In the genomic region with DNA sequence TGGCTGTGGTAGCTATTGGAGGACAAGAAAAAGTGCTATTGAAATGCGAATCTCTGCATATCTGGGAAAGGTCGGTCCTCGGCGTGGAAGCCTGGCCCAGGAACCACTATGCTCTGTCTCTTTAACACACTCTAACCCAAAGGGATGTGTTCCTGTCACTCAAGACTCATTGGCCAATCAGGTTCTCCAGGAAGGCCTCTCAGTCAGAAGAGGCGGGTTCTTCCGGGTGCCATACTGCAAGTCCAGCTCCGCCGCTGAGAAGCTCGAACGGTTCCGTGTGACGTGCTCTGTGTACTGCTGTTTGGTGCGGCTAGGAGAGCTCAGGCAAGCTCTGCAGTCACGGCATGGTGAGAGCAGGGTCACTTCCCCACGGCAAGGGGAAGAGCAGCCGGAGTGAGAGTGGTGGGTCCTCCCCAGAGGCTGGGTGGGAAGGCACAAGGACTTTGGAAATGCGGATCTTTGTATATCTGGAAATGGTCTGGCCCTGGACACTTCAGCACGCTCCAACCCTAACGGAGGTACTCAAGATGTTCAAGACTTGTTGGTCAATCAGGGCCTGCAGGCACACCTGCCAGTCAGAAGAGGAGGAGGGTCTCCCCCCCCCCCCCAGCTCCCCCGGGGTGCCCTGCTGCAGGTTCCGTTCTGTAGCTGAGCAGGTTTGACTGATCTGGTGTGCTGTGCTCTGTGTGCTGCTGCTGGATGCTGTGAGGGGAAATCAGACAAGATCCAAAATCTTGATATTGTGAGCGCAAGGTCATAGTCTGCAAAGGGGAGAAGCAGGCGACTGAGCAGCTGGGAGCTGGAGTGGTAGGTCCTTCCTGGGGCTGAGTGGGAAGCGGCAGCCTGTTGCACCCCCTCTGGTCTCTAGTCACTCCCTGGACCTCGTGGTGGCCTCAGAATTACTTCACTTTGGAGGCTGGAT, we compare ENCODE assay signal across 8 mouse cellular contexts. TPM values are rescaled to one million over a fixed set of nuclear protein-coding genes. Genes with fewer than 3 reads are reported as not detected.
DNase-seq lines count a peak whose midpoint lies in the region; ATAC-seq and TF ChIP-seq lines count a peak whose summit lies in the region.

A gene (plus strand): TSS at position 236 of the 922 bp plus-strand sequence.

- H3K4me2 ChIP-seq in embryonic facial prominence, embryonic 13.5 days, result peak within 1 kb of the TSS; percentile 94
- peak within 1 kb of the TSS; percentile 91 for H3K4me2 ChIP-seq in limb, embryonic 12.5 days
- H3K4me2 ChIP-seq in midbrain, embryonic 15.5 days, result peak within 1 kb of the TSS; percentile 96

- peaks cover 13% of the 10 kb centered on the region; the same call in 1 of the 2 replicates for H3K4me1 ChIP-seq in embryonic facial prominence, embryonic 13.5 days
- peaks cover 8% of the 10 kb centered on the region; the same call in 1 of the 2 replicates for H3K4me1 ChIP-seq in kidney, adult 2 months (ENCODE audit: control insufficient read depth, insufficient read depth, low read length)
- H3K4me1 ChIP-seq in limb, embryonic 12.5 days (replicated peaks), result peaks cover 13% of the 10 kb centered on the region
- H3K4me1 ChIP-seq in midbrain, embryonic 15.5 days, result peaks cover 19% of the 10 kb centered on the region
- H3K4me1 ChIP-seq in spleen, adult 2 months (ENCODE audit: control insufficient read depth, insufficient read depth, insufficient read length), result peaks cover 7% of the 10 kb centered on the region; the same call in 1 of the 2 replicates

- H3K4me3 ChIP-seq in embryonic facial prominence, embryonic 13.5 days, result peak within 1 kb of the TSS; percentile 88
- H3K4me3 ChIP-seq in kidney, adult 2 months (ENCODE audit: insufficient read depth, low read depth, low read length), result peak within 1 kb of the TSS; percentile 92
- H3K4me3 ChIP-seq in limb, embryonic 12.5 days (replicated peaks), result peak within 1 kb of the TSS; percentile 82
- peak within 1 kb of the TSS; percentile 97 for H3K4me3 ChIP-seq in midbrain, embryonic 15.5 days
- peak within 1 kb of the TSS; percentile 92 for H3K4me3 ChIP-seq in spleen, adult 2 months (ENCODE audit: extremely low read depth, insufficient read depth, insufficient read length)

- ATAC-seq in embryonic facial prominence, embryonic 13.5 days (ENCODE audit: insufficient number of reproducible peaks, insufficient read depth, low FRiP score, low TSS enrichment, low read depth), result peak; percentile 99
- peak; percentile 98 for ATAC-seq in limb, embryonic 12.5 days (ENCODE audit: insufficient number of reproducible peaks, insufficient read depth, low FRiP score, low TSS enrichment, low read depth)
- ATAC-seq in midbrain, embryonic 15.5 days (replicated peaks), result peak; percentile 100

- no peaks in the 10 kb centered on the region for H3K9me3 ChIP-seq in embryonic facial prominence, embryonic 13.5 days
- H3K9me3 ChIP-seq in limb, embryonic 12.5 days, result peaks cover 4% of the 10 kb centered on the region; the same call in 1 of the 2 replicates
- H3K9me3 ChIP-seq in midbrain, embryonic 15.5 days, result no peaks in the 10 kb centered on the region

- TF ChIP-seq POLR2A in kidney, adult 2 months (IDR thresholded peaks at IDR 0.05; ENCODE audit: low read depth, low read length), result peak; percentile 83
- TF ChIP-seq POLR2A in spleen, adult 2 months (IDR thresholded peaks at IDR 0.05; ENCODE audit: low read depth, low read length), result peak; percentile 70; the same call in 1 of the 2 replicates

- TF ChIP-seq CTCF in kidney, adult 2 months (conservative IDR thresholded peaks at IDR 0.05; ENCODE audit: insufficient read depth, insufficient read length, low read depth, low read length), result no peak
- no peak for TF ChIP-seq CTCF in spleen, adult 2 months (IDR thresholded peaks at IDR 0.05; ENCODE audit: extremely low read depth, insufficient read depth, insufficient read length, insufficient replicate concordance)

- peak; percentile 87 for DNase-seq in 3134 (ENCODE audit: extremely low read depth, insufficient read length, low spot score)
- peak; percentile 88 to 92 for DNase-seq in adrenal gland, postnatal 36 days
- peak; percentile 97 to 98 for DNase-seq in heart, adult 18-20 months
- peak; percentile 99 for DNase-seq in kidney, adult 2 months
- DNase-seq in spleen, adult 2 months (ENCODE audit: low read depth in 1 of 2, low spot score in 2 of 2), result peak; percentile 91 to 94

- H3K27me3 ChIP-seq in embryonic facial prominence, embryonic 13.5 days, result no peaks in the 10 kb centered on the region
- no peaks in the 10 kb centered on the region for H3K27me3 ChIP-seq in kidney, adult 2 months (replicated peaks; ENCODE audit: control insufficient read depth, insufficient read depth, low read length)
- H3K27me3 ChIP-seq in limb, embryonic 12.5 days, result no peaks in the 10 kb centered on the region
- no peaks in the 10 kb centered on the region for H3K27me3 ChIP-seq in midbrain, embryonic 15.5 days (replicated peaks)
- H3K27me3 ChIP-seq in spleen, adult 2 months (ENCODE audit: control insufficient read depth, insufficient read depth, low read length), result no peaks in the 10 kb centered on the region

- H3K9ac ChIP-seq in embryonic facial prominence, embryonic 13.5 days, result peak within 1 kb of the TSS; percentile 94
- H3K9ac ChIP-seq in limb, embryonic 12.5 days (replicated peaks), result peak within 1 kb of the TSS; percentile 88
- H3K9ac ChIP-seq in midbrain, embryonic 15.5 days, result peak within 1 kb of the TSS; percentile 98

- peaks cover 18% of the 10 kb centered on the region for H3K36me3 ChIP-seq in embryonic facial prominence, embryonic 13.5 days
- H3K36me3 ChIP-seq in kidney, adult 2 months (ENCODE audit: control insufficient read depth, insufficient read depth, low read length), result no peaks in the 10 kb centered on the region; the same call in 1 of the 2 replicates
- H3K36me3 ChIP-seq in limb, embryonic 12.5 days, result peaks cover 16% of the 10 kb centered on the region; the same call in 1 of the 2 replicates
- H3K36me3 ChIP-seq in midbrain, embryonic 15.5 days (replicated peaks), result no peaks in the 10 kb centered on the region
- H3K36me3 ChIP-seq in spleen, adult 2 months (ENCODE audit: control insufficient read depth, insufficient read depth, low read length), result no peaks in the 10 kb centered on the region

- under 1% methylated on average over 25 of the region's 25 CpGs for WGBS in embryonic facial prominence, embryonic 13.5 days
- WGBS in kidney, adult 2 months, result under 1% methylated on average over 25 of the region's 25 CpGs
- WGBS in limb, embryonic 12.5 days, result under 1% methylated on average over 25 of the region's 25 CpGs
- WGBS in midbrain, embryonic 15.5 days, result under 1% methylated on average over 25 of the region's 25 CpGs
- WGBS in spleen, adult 2 months, result under 1% methylated on average over 25 of the region's 25 CpGs

- H3K27ac ChIP-seq in embryonic facial prominence, embryonic 13.5 days, result peak within 1 kb of the TSS; percentile 91
- H3K27ac ChIP-seq in kidney, adult 2 months (ENCODE audit: insufficient read depth, low read depth, low read length), result peak within 1 kb of the TSS; percentile 91
- H3K27ac ChIP-seq in limb, embryonic 12.5 days, result peak within 1 kb of the TSS; percentile 90
- H3K27ac ChIP-seq in midbrain, embryonic 15.5 days, result peak within 1 kb of the TSS; percentile 91
- H3K27ac ChIP-seq in spleen, adult 2 months (ENCODE audit: insufficient read depth, low read length), result peak within 1 kb of the TSS; percentile 86

RNA-seq across cellular contexts. Expression of the gene that starts here (rescaled TPM):
- 10 to 100 TPM; 14.0 to 22.4 TPM for total RNA-seq in adrenal gland, postnatal 36 days (2021)
- polyA plus RNA-seq in embryonic facial prominence, embryonic 13.5 days (2015; fragmentation: Nextera tagmentation; extraction: Ambion mirVana), result 14.3 and 18.5 TPM in 2 replicates
- 1 to 10 TPM; 7.7 to 8.3 TPM for total RNA-seq in heart, adult 18-20 months (2021)
- 1.1 and 1.3 TPM in 2 replicates for polyA plus RNA-seq in kidney, adult 2 months (2012; rRNA removed)
- polyA plus RNA-seq in limb, embryonic 12.5 days (2016; fragmentation: Nextera tagmentation; extraction: Ambion mirVana), result 13.5 and 13.6 TPM in 2 replicates
- polyA plus RNA-seq in midbrain, embryonic 15.5 days (2015; fragmentation: Nextera tagmentation; extraction: Ambion mirVana), result 17.7 and 18.5 TPM in 2 replicates
- 0.74 and 0.90 TPM in 2 replicates for polyA plus RNA-seq in spleen, adult 2 months (2012; rRNA removed)

Comparison
In these comparisons a context has a peak if more than half of its experiments do, and no peak if none do; other contexts are left out.
1. Peak in every context shown above with its lines: DNase-seq, ATAC-seq, H3K4me3 ChIP-seq and H3K27ac ChIP-seq.
2. Peak in DNase-seq, H3K4me3 ChIP-seq and H3K27ac ChIP-seq in spleen, adult 2 months; RNA of the gene not detected or under 1 TPM.